Mouse (Mus musculus) E14TG2a.4 (cell line): ENCODE measurements at regions not wholly inside any gene's neighbourhood (a gene's known extent, or its start where the extent isn't known, plus 50 kb on each side); places are given as distances from the start of the nearest gene placed in this dataset.

Experiments
- CTCF ChIP-seq: conservative IDR thresholded peaks from 2 replicates; pipeline ENCODE4 v1.5.1; 2014; ENCODE audit warnings: low read length
- NANOG ChIP-seq: IDR thresholded peaks from 2 replicates; pipeline ENCODE4 v1.6.1; 2014; ENCODE audit warnings: borderline replicate concordance, low read length, mixed read lengths
- POU5F1 ChIP-seq: IDR thresholded peaks from 2 replicates; pipeline ENCODE4 v1.6.1; 2014; ENCODE audit warnings: low read length, borderline replicate concordance

GRCm38 (mm10) chr1:73822616-73823015 is 301.6 kb downstream of the Tns1 start:
- TF ChIP-seq CTCF (no peak), NANOG (no peak), POU5F1 (no peak)
